25 mouse cellular contexts compared by ENCODE assay signal in genomic region chr10:46226837-46227402, GRCm38 (mm10).
DNase-seq lines count a peak whose midpoint lies in the region; ATAC-seq lines count a peak whose summit lies in the region.
"Had no signal": no experiment of that assay in that cellular context is flagged by ENCODE, and none has a peak within 500 bp of the region (broad histone marks: within the 10 kb centered on the region; RNA-seq: fewer than 3 reads in every experiment).

No protein-coding gene starts in this region.

- no peak for ATAC-seq in forebrain, embryonic 14.5 days
- no peak for ATAC-seq in forebrain, embryonic 13.5 days
- peak; percentile 61; the same call in 1 of the 2 replicates for ATAC-seq in midbrain, embryonic 11.5 days (ENCODE audit: low FRiP score)
- peak; percentile 52; the same call in 1 of the 2 replicates for ATAC-seq in midbrain, embryonic 12.5 days (ENCODE audit: low FRiP score, low read depth)
- ATAC-seq: intestine, embryonic 15.5 days; liver, embryonic 12.5 days had no signal

- peak; percentile 30 for DNase-seq in forebrain, embryonic 14.5 days (ENCODE audit: low spot score)
- DNase-seq in midbrain, embryonic 11.5 days (ENCODE audit: low spot score, missing footprints), result no peak
- no peak for DNase-seq in midbrain, embryonic 10.5 days (ENCODE audit: low spot score)
- peak; percentile 51 for DNase-seq in retina, embryonic 14.5 days (ENCODE audit: low spot score)
- DNase-seq in adrenal gland, adult 8-10 months, result no peak
- no peak for DNase-seq in ovary, postnatal 14 days (ENCODE audit: low spot score)
- DNase-seq: cerebellum, adult 11-12 months; cerebellum, postnatal 25 days; gastrocnemius, postnatal 10 days; heart, postnatal 4 days; kidney, adult 9 months; kidney, postnatal 25 days; layer of hippocampus, postnatal 36 days; lung, adult 18-20 months; lung, postnatal 10 days; thymus, adult 18-20 months; thymus, postnatal 36 days had no signal

- H3K4me3 ChIP-seq in forebrain, embryonic 14.5 days (ENCODE audit: low read depth, low read length), result no peak overlapping the region
- no peak overlapping the region for H3K4me3 ChIP-seq in forebrain, embryonic 13.5 days
- H3K4me3 ChIP-seq in midbrain, embryonic 11.5 days (ENCODE audit: low read depth, low read length), result no peak overlapping the region
- H3K4me3 ChIP-seq in midbrain, embryonic 10.5 days, result no peak overlapping the region
- H3K4me3 ChIP-seq in midbrain, embryonic 12.5 days, result no peak overlapping the region
- H3K4me3 ChIP-seq: embryonic facial prominence, embryonic 13.5 days; heart, embryonic 10.5 days; intestine, embryonic 15.5 days; limb, embryonic 13.5 days; liver, embryonic 12.5 days; neural tube, embryonic 12.5 days had no signal

- H3K36me3 ChIP-seq in forebrain, embryonic 14.5 days (ENCODE audit: control insufficient read depth, insufficient read depth, low read length), result no peaks in the 10 kb centered on the region
- H3K36me3 ChIP-seq in forebrain, embryonic 13.5 days (ENCODE audit: poor library complexity, severe bottlenecking), result no peaks in the 10 kb centered on the region
- no peaks in the 10 kb centered on the region for H3K36me3 ChIP-seq in midbrain, embryonic 11.5 days (ENCODE audit: control insufficient read depth, insufficient read depth, low read length)
- no peaks in the 10 kb centered on the region for H3K36me3 ChIP-seq in midbrain, embryonic 10.5 days
- H3K36me3 ChIP-seq in midbrain, embryonic 12.5 days, result no peaks in the 10 kb centered on the region
- H3K36me3 ChIP-seq: embryonic facial prominence, embryonic 13.5 days; heart, embryonic 10.5 days; intestine, embryonic 15.5 days; limb, embryonic 13.5 days; liver, embryonic 12.5 days; neural tube, embryonic 12.5 days had no signal

- H3K27me3 ChIP-seq in forebrain, embryonic 14.5 days (replicated peaks; ENCODE audit: control insufficient read depth, insufficient read depth, low read length), result no peaks in the 10 kb centered on the region
- H3K27me3 ChIP-seq in forebrain, embryonic 13.5 days, result no peaks in the 10 kb centered on the region
- no peaks in the 10 kb centered on the region for H3K27me3 ChIP-seq in midbrain, embryonic 11.5 days (ENCODE audit: control insufficient read depth, insufficient read depth, low read length)
- no peaks in the 10 kb centered on the region for H3K27me3 ChIP-seq in midbrain, embryonic 10.5 days (ENCODE audit: low read depth, poor library complexity, severe bottlenecking)
- H3K27me3 ChIP-seq in midbrain, embryonic 12.5 days, result no peaks in the 10 kb centered on the region
- H3K27me3 ChIP-seq: embryonic facial prominence, embryonic 13.5 days; intestine, embryonic 15.5 days; limb, embryonic 13.5 days; liver, embryonic 12.5 days; neural tube, embryonic 12.5 days had no signal

- H3K9me3 ChIP-seq in forebrain, embryonic 14.5 days (replicated peaks; ENCODE audit: control insufficient read depth, low read length), result no peaks in the 10 kb centered on the region
- H3K9me3 ChIP-seq in forebrain, embryonic 13.5 days (replicated peaks), result no peaks in the 10 kb centered on the region
- no peaks in the 10 kb centered on the region for H3K9me3 ChIP-seq in midbrain, embryonic 11.5 days (ENCODE audit: control insufficient read depth, low read length)
- no peaks in the 10 kb centered on the region for H3K9me3 ChIP-seq in midbrain, embryonic 10.5 days (replicated peaks)
- H3K9me3 ChIP-seq in midbrain, embryonic 12.5 days, result no peaks in the 10 kb centered on the region
- H3K9me3 ChIP-seq: embryonic facial prominence, embryonic 13.5 days; heart, embryonic 10.5 days; intestine, embryonic 15.5 days; limb, embryonic 13.5 days; liver, embryonic 12.5 days; neural tube, embryonic 12.5 days had no signal

- no peak overlapping the region for H3K4me2 ChIP-seq in forebrain, embryonic 14.5 days (ENCODE audit: low read length)
- H3K4me2 ChIP-seq in forebrain, embryonic 13.5 days, result no peak overlapping the region
- H3K4me2 ChIP-seq in midbrain, embryonic 11.5 days, result no peak overlapping the region
- no peak overlapping the region for H3K4me2 ChIP-seq in midbrain, embryonic 12.5 days (replicated peaks)
- H3K4me2 ChIP-seq: embryonic facial prominence, embryonic 13.5 days; intestine, embryonic 15.5 days; limb, embryonic 13.5 days; liver, embryonic 12.5 days; neural tube, embryonic 12.5 days had no signal

- H3K9ac ChIP-seq in forebrain, embryonic 14.5 days (ENCODE audit: low read length), result no peak overlapping the region
- no peak overlapping the region for H3K9ac ChIP-seq in forebrain, embryonic 13.5 days
- no peak overlapping the region for H3K9ac ChIP-seq in midbrain, embryonic 11.5 days (ENCODE audit: low read length)
- no peak overlapping the region for H3K9ac ChIP-seq in midbrain, embryonic 12.5 days (replicated peaks)
- H3K9ac ChIP-seq: embryonic facial prominence, embryonic 13.5 days; intestine, embryonic 15.5 days; limb, embryonic 13.5 days; liver, embryonic 12.5 days; neural tube, embryonic 12.5 days had no signal

- H3K27ac ChIP-seq in forebrain, embryonic 14.5 days (ENCODE audit: low read depth, low read length), result no peak overlapping the region; the same call in 1 of the 2 replicates
- no peak overlapping the region for H3K27ac ChIP-seq in forebrain, embryonic 13.5 days
- H3K27ac ChIP-seq in midbrain, embryonic 11.5 days (ENCODE audit: low read depth, low read length), result 0 out of 2 replicates have a peak overlapping the region, but pooled peaks have one; percentile 9
- H3K27ac ChIP-seq in midbrain, embryonic 10.5 days (replicated peaks), result no peak overlapping the region; the same call in 1 of the 2 replicates
- H3K27ac ChIP-seq in midbrain, embryonic 12.5 days (replicated peaks), result peak overlapping the region; percentile 56; the same call in 1 of the 2 replicates
- H3K27ac ChIP-seq: embryonic facial prominence, embryonic 13.5 days; heart, embryonic 10.5 days; intestine, embryonic 15.5 days; limb, embryonic 13.5 days; liver, embryonic 12.5 days; neural tube, embryonic 12.5 days had no signal

- no peaks in the 10 kb centered on the region for H3K4me1 ChIP-seq in forebrain, embryonic 14.5 days (ENCODE audit: control insufficient read depth, insufficient read depth, low read length)
- H3K4me1 ChIP-seq in forebrain, embryonic 13.5 days, result no peaks in the 10 kb centered on the region
- H3K4me1 ChIP-seq in midbrain, embryonic 11.5 days (ENCODE audit: control insufficient read depth, insufficient read depth, low read length), result peaks cover 9% of the 10 kb centered on the region; the same call in 1 of the 2 replicates
- H3K4me1 ChIP-seq in midbrain, embryonic 10.5 days, result peaks cover 35% of the 10 kb centered on the region
- H3K4me1 ChIP-seq in midbrain, embryonic 12.5 days, result no peaks in the 10 kb centered on the region
- H3K4me1 ChIP-seq: embryonic facial prominence, embryonic 13.5 days; intestine, embryonic 15.5 days; limb, embryonic 13.5 days; liver, embryonic 12.5 days; neural tube, embryonic 12.5 days had no signal

- 57% methylated on average over 7 of the region's 7 CpGs for WGBS in forebrain, embryonic 14.5 days
- WGBS in forebrain, embryonic 13.5 days, result 57% methylated on average over 7 of the region's 7 CpGs
- 54% methylated on average over 7 of the region's 7 CpGs for WGBS in midbrain, embryonic 11.5 days
- 67% methylated on average over 7 of the region's 7 CpGs for WGBS in midbrain, embryonic 10.5 days
- 43% methylated on average over 7 of the region's 7 CpGs for WGBS in midbrain, embryonic 12.5 days

Comparison
In these comparisons a context has a peak if more than half of its experiments do, and no peak if none do; other contexts are left out.
1. H3K27ac ChIP-seq: peak in midbrain, embryonic 11.5 days (single experiment) and midbrain, embryonic 12.5 days (single experiment); none in forebrain, embryonic 14.5 days (single experiment), forebrain, embryonic 13.5 days (single experiment) and midbrain, embryonic 10.5 days (single experiment).
2. ATAC-seq: peak in midbrain, embryonic 11.5 days (single experiment) and midbrain, embryonic 12.5 days (single experiment); none in forebrain, embryonic 14.5 days (single experiment) and forebrain, embryonic 13.5 days (single experiment).
3. DNase-seq: peak in forebrain, embryonic 14.5 days (single experiment) and retina, embryonic 14.5 days (single experiment); none in midbrain, embryonic 11.5 days (single experiment), midbrain, embryonic 10.5 days (single experiment), adrenal gland, adult 8-10 months (single experiment) and ovary, postnatal 14 days (single experiment).